13 mouse cellular contexts compared by ENCODE assay signal in the genomic region with DNA sequence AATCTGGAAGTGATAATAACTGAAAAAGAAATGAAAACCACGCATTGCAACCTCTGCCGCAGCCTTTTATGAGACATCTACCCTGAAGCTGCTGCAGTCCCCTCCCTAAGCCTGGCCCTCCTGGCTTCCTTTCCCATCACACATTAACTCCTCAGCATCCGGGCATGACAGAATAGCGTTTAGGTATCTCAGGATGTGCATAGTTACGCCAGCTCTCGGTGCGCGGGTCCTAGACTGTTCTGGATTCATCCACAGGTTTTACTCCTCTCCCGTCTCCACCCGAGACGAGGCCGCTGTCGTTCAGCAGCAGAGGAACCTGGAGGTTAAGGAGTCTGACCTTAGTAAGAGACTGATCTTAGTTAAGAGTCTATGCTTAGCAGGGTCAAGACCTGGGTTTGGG. TPM values are rescaled to one million over a fixed set of nuclear protein-coding genes. Genes with fewer than 3 reads are reported as not detected.
DNase-seq lines count a peak whose midpoint lies in the region; ATAC-seq and TF ChIP-seq lines count a peak whose summit lies in the region.
"Had no signal": no experiment of that assay in that cellular context is flagged by ENCODE, and none has a peak within 500 bp of the region (broad histone marks: within the 10 kb centered on the region; RNA-seq: fewer than 3 reads in every experiment).

No protein-coding gene starts in this region.

- WGBS in lung, embryonic 14.5 days, result 73% methylated on average over 13 of the region's 13 CpGs
- 60% methylated on average over 13 of the region's 13 CpGs for WGBS in embryonic facial prominence, embryonic 13.5 days
- WGBS in stomach, embryonic 16.5 days, result 72% methylated on average over 13 of the region's 13 CpGs

- no peak overlapping the region for H3K27ac ChIP-seq in lung, embryonic 14.5 days (ENCODE audit: low read depth)
- H3K27ac ChIP-seq in embryonic facial prominence, embryonic 13.5 days, result no peak overlapping the region
- no peak overlapping the region for H3K27ac ChIP-seq in stomach, embryonic 16.5 days (ENCODE audit: low read length)
- H3K27ac ChIP-seq: hindbrain, embryonic 10.5 days; neural tube, embryonic 12.5 days had no signal

- H3K9ac ChIP-seq in lung, embryonic 14.5 days, result no peak overlapping the region
- 0 out of 2 replicates have a peak overlapping the region, but pooled peaks have one; percentile 21 for H3K9ac ChIP-seq in embryonic facial prominence, embryonic 13.5 days
- no peak overlapping the region for H3K9ac ChIP-seq in stomach, embryonic 16.5 days (ENCODE audit: low read length)
- H3K9ac ChIP-seq: neural tube, embryonic 12.5 days had no signal

- H3K9me3 ChIP-seq in lung, embryonic 14.5 days (ENCODE audit: low read depth, low read length), result no peaks in the 10 kb centered on the region
- no peaks in the 10 kb centered on the region for H3K9me3 ChIP-seq in embryonic facial prominence, embryonic 13.5 days
- no peaks in the 10 kb centered on the region for H3K9me3 ChIP-seq in stomach, embryonic 16.5 days (replicated peaks; ENCODE audit: control insufficient read depth, low read length)
- H3K9me3 ChIP-seq: hindbrain, embryonic 10.5 days; neural tube, embryonic 12.5 days had no signal

- H3K4me3 ChIP-seq in lung, embryonic 14.5 days (ENCODE audit: low read depth, low read length), result peak overlapping the region; percentile 9; the same call in 1 of the 2 replicates
- peak overlapping the region; percentile 18 for H3K4me3 ChIP-seq in embryonic facial prominence, embryonic 13.5 days
- H3K4me3 ChIP-seq in stomach, embryonic 16.5 days (replicated peaks; ENCODE audit: low read length), result no peak overlapping the region
- H3K4me3 ChIP-seq: hindbrain, embryonic 10.5 days; neural tube, embryonic 12.5 days had no signal

- H3K4me2 ChIP-seq in lung, embryonic 14.5 days, result peak overlapping the region; percentile 47
- peak overlapping the region; percentile 39 for H3K4me2 ChIP-seq in embryonic facial prominence, embryonic 13.5 days
- 0 out of 2 replicates have a peak overlapping the region, but pooled peaks have one; percentile 4 for H3K4me2 ChIP-seq in stomach, embryonic 16.5 days (ENCODE audit: low read depth, low read length)
- H3K4me2 ChIP-seq: midbrain, embryonic 11.5 days; neural tube, embryonic 12.5 days had no signal

- H3K4me1 ChIP-seq in lung, embryonic 14.5 days (ENCODE audit: insufficient read depth), result peaks cover 5% of the 10 kb centered on the region
- H3K4me1 ChIP-seq in embryonic facial prominence, embryonic 13.5 days, result peaks cover 35% of the 10 kb centered on the region
- H3K4me1 ChIP-seq in stomach, embryonic 16.5 days (ENCODE audit: control insufficient read depth, insufficient read depth, low read length), result 0 out of 2 replicates have a peak, but pooled peaks cover 7% of the 10 kb centered on the region

- no peaks in the 10 kb centered on the region for H3K36me3 ChIP-seq in lung, embryonic 14.5 days (ENCODE audit: insufficient read depth)
- H3K36me3 ChIP-seq in embryonic facial prominence, embryonic 13.5 days, result no peaks in the 10 kb centered on the region; the same call in 1 of the 2 replicates
- no peaks in the 10 kb centered on the region for H3K36me3 ChIP-seq in stomach, embryonic 16.5 days (ENCODE audit: control insufficient read depth, insufficient read depth, low read length)
- H3K36me3 ChIP-seq: neural tube, embryonic 12.5 days had no signal

- H3K27me3 ChIP-seq in lung, embryonic 14.5 days (ENCODE audit: insufficient read depth, low read length), result peaks cover 8% of the 10 kb centered on the region; the same call in 1 of the 2 replicates
- H3K27me3 ChIP-seq in embryonic facial prominence, embryonic 13.5 days, result peaks cover 7% of the 10 kb centered on the region; the same call in 1 of the 2 replicates
- H3K27me3 ChIP-seq in stomach, embryonic 16.5 days (ENCODE audit: control insufficient read depth, insufficient read depth, low read length), result no peaks in the 10 kb centered on the region

- ATAC-seq in lung, embryonic 14.5 days (ENCODE audit: insufficient read depth), result no peak
- no peak for ATAC-seq in embryonic facial prominence, embryonic 13.5 days (ENCODE audit: insufficient number of reproducible peaks, insufficient read depth, low FRiP score, low TSS enrichment, low read depth)
- ATAC-seq in stomach, embryonic 16.5 days (ENCODE audit: insufficient read depth, low FRiP score), result no peak

- DNase-seq in lung, embryonic 14.5 days, result no peak
- no peak for DNase-seq in lung, postnatal 14 days
- peak; percentile 61 to 65 for DNase-seq in kidney, adult 8-10 months
- DNase-seq in natural killer cell, adult 2 months (ENCODE audit: low spot score in 2 of 2), result no peak
- no peak for DNase-seq in spleen, postnatal 36 days (ENCODE audit: low spot score in 2 of 2)
- DNase-seq: layer of hippocampus, adult 9-11 months; right cerebral cortex, postnatal 14 days; thymus, adult 18-20 months had no signal

- TF ChIP-seq CTCF in lung, embryonic 14.5 days (IDR thresholded peaks at IDR 0.05; ENCODE audit: low read depth), result no peak

RNA-seq across cellular contexts. Expression of a gene that starts 3.5 kb away (rescaled TPM):
- 2.5 and 3.2 TPM in 2 replicates for polyA plus RNA-seq in lung, embryonic 14.5 days (2014; fragmentation: Nextera tagmentation; extraction: Ambion mirVana)
- 1.8 and 2.1 TPM in 2 replicates for polyA plus RNA-seq in embryonic facial prominence, embryonic 13.5 days (2015; fragmentation: Nextera tagmentation; extraction: Ambion mirVana)
- polyA plus RNA-seq in stomach, embryonic 16.5 days (2015; fragmentation: Nextera tagmentation; extraction: Ambion mirVana), result 1.6 and 1.9 TPM in 2 replicates

RNA-seq across cellular contexts. Expression of a gene that starts 53.3 kb away (rescaled TPM):
- polyA plus RNA-seq in lung, embryonic 14.5 days (2014; fragmentation: Nextera tagmentation; extraction: Ambion mirVana), result 50.7 and 52.7 TPM in 2 replicates
- 50.7 and 61.1 TPM in 2 replicates for polyA plus RNA-seq in embryonic facial prominence, embryonic 13.5 days (2015; fragmentation: Nextera tagmentation; extraction: Ambion mirVana)
- 31.7 and 41.2 TPM in 2 replicates for polyA plus RNA-seq in stomach, embryonic 16.5 days (2015; fragmentation: Nextera tagmentation; extraction: Ambion mirVana)

Comparison
In these comparisons a context has a peak if more than half of its experiments do, and no peak if none do; other contexts are left out.
1. DNase-seq: peak in kidney, adult 8-10 months (2 of 2); none in lung, embryonic 14.5 days (single experiment), lung, postnatal 14 days (single experiment), natural killer cell, adult 2 months (0 of 2) and spleen, postnatal 36 days (0 of 2).
2. Peak in every context shown above with its lines, with median percentiles within 50 percentile points of each other: H3K4me2 ChIP-seq.